Mouse (Mus musculus) activated CD4-positive, CD25-positive, alpha-beta regulatory T cell, adult 4 months (primary cell): ENCODE measurements around the gene Syt13. TPM values are rescaled to one million over a fixed set of nuclear protein-coding genes. Genes with fewer than 3 reads are reported as not detected.

Source experiments
- polyA plus RNA-seq, 2 experiments: library from polyadenylated mRNA; unstranded; fragments of 100-300 nt; shearing (Covaris generic); gene quantifications; one replicate each; pipeline ENCODE4 v1.2.1; 2017

Gene Syt13
- polyA plus RNA-seq, 2 experiments from 2014 or later, result not detected

Other genes with a start within 250 kb of the Syt13 start
- gene Prdm11, start 131.1 kb downstream of the Syt13 start, polyA plus RNA-seq, result 1 to 10 TPM in 1 of 2 experiments, under 1 TPM in 1; 0.99 to 1.3 TPM